Mouse (Mus musculus): ENCODE results near the gene Gucy2e. TPM values are rescaled to one million over a fixed set of nuclear protein-coding genes. Genes with fewer than 3 reads are reported as not detected.

Gene Gucy2e
- 1 to 10 TPM in 1 of 2 experiments, under 1 TPM in 1; 1.00 to 1.3 TPM for total RNA-seq (2021)
- long read RNA-seq, experiment 1, partial matches to known transcripts = 2 of 6 reads
- long read RNA-seq, experiment 1, other reads (novel, unspliced or antisense) = 4 of 6 reads
- long read RNA-seq, experiment 2, partial matches to known transcripts = 1 of 3 reads
- long read RNA-seq, experiment 2, other reads (novel, unspliced or antisense) = 2 of 3 reads

DNA sequence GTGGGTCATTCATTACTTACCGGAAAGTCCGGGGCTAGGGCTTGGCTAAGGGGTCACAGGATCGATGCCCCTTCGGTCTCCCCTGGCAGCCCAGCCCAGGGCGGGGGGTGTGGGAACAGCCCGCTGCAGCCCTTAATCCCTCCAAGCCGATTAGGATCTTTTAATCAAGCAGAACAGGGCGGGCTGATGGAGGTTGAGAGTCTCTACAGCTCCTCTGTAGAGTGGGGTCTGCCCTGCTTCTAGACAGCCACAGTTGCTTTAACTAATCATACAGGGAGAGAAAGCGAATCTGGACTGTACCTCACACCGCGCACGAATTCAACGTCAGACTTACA, at the start of gene Gucy2e:
Gene Gucy2e, minus strand, starts transcription at position 111 of the 335 bp plus-strand sequence.
- intact Hi-C loops (cut with DNase I) = no loop called here
- no peak for DNase-seq

GRCm38 (mm10) chr11:69277267-69277666, 40.4 kb upstream of the Gucy2e start:
- no peak for DNase-seq
- intact Hi-C loops (cut with DNase I) = no loop called here

GRCm38 (mm10) chr11:69276081-69276480, 39.2 kb upstream of the Gucy2e start:
- DNase-seq = peak in 1 of 2 experiments; percentile 25
- intact Hi-C loops (cut with DNase I) = no loop called here

DNA sequence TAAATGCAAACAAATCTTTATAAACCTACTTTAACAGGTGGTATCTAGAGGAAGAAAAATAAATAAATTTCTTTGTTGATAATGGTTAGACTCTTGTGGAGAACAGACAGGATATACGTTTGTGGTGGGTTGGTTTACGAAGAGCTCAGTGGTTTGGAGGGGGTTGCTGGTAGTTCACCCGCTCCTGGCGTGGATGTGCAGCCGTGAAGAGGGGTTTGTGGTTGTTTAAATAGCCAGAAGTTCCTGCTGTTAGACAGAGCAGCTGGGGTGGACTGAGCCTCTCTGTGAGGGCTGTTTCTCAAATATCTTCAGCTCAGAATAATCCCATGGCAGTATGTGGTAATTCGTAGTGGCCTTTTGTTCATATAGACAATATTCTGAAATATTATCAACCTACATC, 38.8 kb upstream of the Gucy2e start:
- DNase-seq = no peak
- intact Hi-C loops (cut with DNase I) = no loop called here

DNA sequence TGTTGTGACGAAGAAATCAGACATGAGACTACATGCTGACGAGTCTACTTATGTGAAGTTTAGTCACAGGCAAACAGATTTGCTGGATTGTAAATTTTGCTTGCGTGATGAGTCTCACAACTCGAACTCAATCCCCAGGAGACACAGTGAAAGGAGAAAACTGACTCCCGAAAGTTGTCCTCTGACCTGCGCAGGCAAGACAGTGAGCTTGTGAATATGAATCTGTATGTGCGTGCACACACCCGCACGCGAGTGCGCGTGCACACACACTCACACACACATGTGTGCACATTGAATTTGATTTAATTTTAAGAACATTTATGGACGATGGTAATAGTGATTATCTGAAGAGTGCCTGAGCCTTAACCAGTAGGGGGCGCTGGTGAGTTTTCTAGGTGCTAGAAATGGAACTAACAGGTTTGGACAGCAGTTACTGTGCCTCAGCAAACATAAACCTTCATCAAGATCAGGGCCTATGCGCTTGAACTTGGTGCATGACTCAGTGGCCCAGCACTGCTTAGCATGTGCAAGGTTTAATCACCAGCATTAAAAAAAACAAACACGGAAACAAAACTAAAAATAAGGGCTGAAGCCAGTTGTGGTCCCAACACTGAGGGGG, 35.4 kb upstream of the Gucy2e start:
- intact Hi-C loops (cut with DNase I) = loop anchor here (1.0 kb wide), 1 partner anchor 115 kb away; no protein-coding TSS in a partner anchor
- peak; percentile 83 to 90 for DNase-seq

DNA sequence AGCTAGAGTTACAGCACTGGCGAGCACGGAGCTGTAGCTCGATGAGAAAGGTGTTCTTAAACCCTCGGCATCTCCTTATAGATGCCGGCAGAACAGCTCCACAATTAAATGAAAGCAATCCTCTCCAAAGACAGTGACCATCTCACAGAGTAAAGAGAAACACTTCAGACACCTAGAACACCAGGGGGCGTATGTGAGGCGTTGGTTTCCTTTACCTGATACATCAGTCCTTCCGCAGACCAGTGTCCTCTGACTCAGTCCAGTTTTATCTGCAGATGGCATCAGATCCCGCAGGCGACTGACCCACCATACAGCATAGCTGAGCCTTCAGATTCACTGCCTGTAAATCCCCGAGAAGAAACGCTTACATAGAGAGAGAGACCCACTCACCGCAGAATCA, 32.7 kb upstream of the Gucy2e start:
- intact Hi-C loops (cut with DNase I) = loop anchor here (2.0 to 5.0 kb wide), 2 partner anchors 63 to 163 kb away; no protein-coding TSS in a partner anchor
- DNase-seq = peak; percentile 75 to 84

DNA sequence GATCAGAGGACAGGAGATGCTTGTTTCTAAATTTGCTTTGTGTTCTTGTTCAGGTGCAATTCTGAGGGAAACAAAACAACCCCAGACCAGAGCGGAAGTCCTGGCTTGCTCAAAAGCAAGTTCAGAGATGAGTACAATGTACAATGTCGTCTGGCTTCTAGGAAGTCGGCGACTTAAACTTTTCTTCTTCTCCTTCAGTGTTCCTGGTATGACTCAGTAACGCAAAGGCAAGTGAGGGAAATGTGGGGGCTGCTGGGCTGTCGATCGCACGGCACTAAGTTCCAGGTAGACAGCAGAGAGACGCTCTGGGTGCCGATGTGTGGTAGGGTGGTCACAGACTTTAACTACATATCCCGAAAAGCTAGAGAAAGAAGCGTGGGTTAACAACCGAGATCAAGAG, 31.3 kb upstream of the Gucy2e start:
- intact Hi-C loops (cut with DNase I) = loop anchor here (1.0 to 5.0 kb wide), 3 partner anchors 64 to 165 kb away; no protein-coding TSS in a partner anchor
- no peak for DNase-seq

DNA sequence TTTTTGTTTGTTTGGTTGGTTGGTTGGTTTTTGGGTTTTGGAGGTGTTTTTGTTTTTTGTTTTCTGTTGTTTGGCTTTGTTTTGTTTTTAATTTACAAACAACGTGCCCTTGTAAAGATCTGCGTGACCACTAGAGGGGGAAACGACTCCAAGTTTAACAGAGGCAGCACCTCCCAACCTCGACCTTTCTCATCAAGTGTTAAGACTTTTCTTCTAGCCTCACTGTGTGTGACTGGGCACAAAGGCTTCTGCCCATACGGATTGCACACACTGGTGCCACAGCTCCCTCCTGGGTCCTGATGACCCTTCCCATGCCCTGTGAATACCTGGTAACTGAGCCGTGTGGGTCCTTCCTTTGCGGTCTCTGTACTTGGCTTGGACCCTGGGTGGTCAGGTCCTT, 30.5 kb upstream of the Gucy2e start:
- DNase-seq = no peak
- intact Hi-C loops (cut with DNase I) = loop anchor here (1.0 to 5.0 kb wide), 2 partner anchors 65 to 247 kb away; no protein-coding TSS in a partner anchor

- intact Hi-C loops (cut with DNase I) = loop anchor here (5.0 kb wide), 1 partner anchor 66 kb away; no protein-coding TSS in a partner anchor
- peak; percentile 36 to 57 for DNase-seq
Measured at GRCm38 (mm10) chr11:69266253-69266652, 29.4 kb upstream of the Gucy2e start.

- no peak for DNase-seq
- intact Hi-C loops (cut with DNase I) = loop anchor here (5.0 kb wide), 1 partner anchor 67 kb away; no protein-coding TSS in a partner anchor
Measured at GRCm38 (mm10) chr11:69265410-69265809, 28.6 kb upstream of the Gucy2e start.

GRCm38 (mm10) chr11:69264276-69264675, 27.4 kb upstream of the Gucy2e start:
- intact Hi-C loops (cut with DNase I) = no loop called here

GRCm38 (mm10) chr11:69260111-69260510, 23.3 kb upstream of the Gucy2e start:
- DNase-seq = no peak
- intact Hi-C loops (cut with DNase I) = no loop called here

More at GRCm38 (mm10) chr11:69264276-69264675, 27.4 kb upstream of the Gucy2e start:
- no peak for DNase-seq

- intact Hi-C loops (cut with DNase I) = no loop called here
- DNase-seq = peak; percentile 60 to 64
Measured at GRCm38 (mm10) chr11:69258287-69258686, 21.5 kb upstream of the Gucy2e start.

DNA sequence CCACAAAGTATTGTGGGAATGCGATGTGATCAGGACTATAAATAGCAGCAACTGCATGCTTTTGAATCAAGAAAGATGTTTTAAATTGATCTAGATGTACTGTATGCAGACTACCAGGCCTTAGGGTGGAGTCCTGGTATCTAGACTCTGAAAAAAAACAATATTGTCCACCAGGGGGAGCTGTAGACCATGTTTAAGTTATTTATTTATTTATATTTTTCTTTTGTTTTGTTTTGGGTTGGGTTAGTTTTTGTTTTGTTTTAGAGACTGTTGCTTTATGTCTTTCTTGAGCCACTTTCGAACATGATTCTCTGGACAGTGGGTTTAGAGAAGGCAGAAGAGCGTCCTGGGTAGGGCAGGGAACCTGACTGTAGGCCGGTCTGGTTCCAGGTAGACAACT, 21.0 kb upstream of the Gucy2e start:
- intact Hi-C loops (cut with DNase I) = loop anchor here (2.0 kb wide), 1 partner anchor 257 kb away; no protein-coding TSS in a partner anchor
- DNase-seq = peak in 1 of 2 experiments; percentile 56

DNA sequence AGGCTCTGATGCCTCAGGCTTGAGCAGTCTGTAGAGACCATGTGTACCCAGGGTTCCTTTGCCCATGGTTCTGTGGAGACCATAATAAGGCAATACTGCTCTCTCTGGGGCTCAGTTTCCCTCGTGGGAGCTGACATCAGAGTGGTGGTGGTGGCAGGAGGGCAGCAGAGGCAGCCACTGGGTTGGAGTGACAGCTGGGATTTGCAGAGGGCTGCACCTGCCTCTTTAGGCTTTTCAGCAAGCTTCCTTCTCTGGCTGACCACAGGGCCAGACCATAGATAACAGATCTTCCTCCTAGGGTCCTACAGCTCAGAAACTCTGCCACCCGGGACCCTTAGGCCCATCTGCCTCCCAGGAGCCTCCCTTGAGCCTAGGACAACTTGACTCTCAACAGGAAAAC, 20.2 kb upstream of the Gucy2e start:
- intact Hi-C loops (cut with DNase I) = loop anchor here (2.0 kb wide), 1 partner anchor 258 kb away; no protein-coding TSS in a partner anchor

GRCm38 (mm10) chr11:69254808-69255207, 18.0 kb upstream of the Gucy2e start:
- intact Hi-C loops (cut with DNase I) = no loop called here
- DNase-seq = no peak

More for the DNA sequence above, 20.2 kb upstream of the Gucy2e start:
- no peak for DNase-seq

- no peak for DNase-seq
- intact Hi-C loops (cut with DNase I) = no loop called here
Measured at GRCm38 (mm10) chr11:69253131-69253530, 16.3 kb upstream of the Gucy2e start.

GRCm38 (mm10) chr11:69251953-69252352, 15.1 kb upstream of the Gucy2e start:
- intact Hi-C loops (cut with DNase I) = no loop called here
- DNase-seq = no peak

- DNase-seq = no peak
- intact Hi-C loops (cut with DNase I) = no loop called here
Measured at GRCm38 (mm10) chr11:69251135-69251842, 14.5 kb upstream of the Gucy2e start.

DNA sequence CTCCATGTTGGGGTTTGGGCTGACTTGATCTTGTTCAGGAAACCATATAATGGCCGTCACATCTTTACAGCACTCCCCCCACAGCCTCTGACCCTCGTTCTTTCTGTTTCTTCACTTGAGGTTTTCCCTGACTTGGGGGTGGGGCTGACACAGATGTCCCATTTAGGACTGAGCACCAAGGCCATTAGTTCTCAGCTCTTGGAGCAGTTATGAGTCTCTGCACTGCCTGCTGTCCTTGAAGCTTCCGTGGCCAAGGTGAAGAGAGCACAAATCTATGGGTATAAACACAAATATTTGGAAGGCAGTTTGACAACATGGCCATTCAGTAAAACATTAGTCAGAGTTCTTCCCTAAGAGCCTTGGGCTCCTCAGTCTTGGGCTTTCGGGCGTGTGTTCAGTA, 13.3 kb upstream of the Gucy2e start:
- intact Hi-C loops (cut with DNase I) = no loop called here
- no peak for DNase-seq

GRCm38 (mm10) chr11:69249131-69249530, 12.3 kb upstream of the Gucy2e start:
- DNase-seq = no peak
- intact Hi-C loops (cut with DNase I) = loop anchor here (5.0 kb wide), 1 partner anchor 182 kb away; no protein-coding TSS in a partner anchor

Data from heart, postnatal 14 days (tissue).